Mouse (Mus musculus) liver, adult 2 months (tissue): Measurements from ENCODE around the gene Fancg.

Source experiments
- CTCF ChIP-seq: fragments of 200-500 bp; IDR thresholded peaks from 2 replicates; pipeline ENCODE4 v1.5.1; 2011; ENCODE audit warnings: low read depth, low read length, control low read depth
- POLR2A ChIP-seq: fragments of 200-500 bp; IDR thresholded peaks from 2 replicates; pipeline ENCODE4 v1.6.1; 2011; ENCODE audit warnings: low read length, control low read depth; ENCODE audit not compliant: insufficient read depth; ENCODE audit errors: extremely low read depth

DNA sequence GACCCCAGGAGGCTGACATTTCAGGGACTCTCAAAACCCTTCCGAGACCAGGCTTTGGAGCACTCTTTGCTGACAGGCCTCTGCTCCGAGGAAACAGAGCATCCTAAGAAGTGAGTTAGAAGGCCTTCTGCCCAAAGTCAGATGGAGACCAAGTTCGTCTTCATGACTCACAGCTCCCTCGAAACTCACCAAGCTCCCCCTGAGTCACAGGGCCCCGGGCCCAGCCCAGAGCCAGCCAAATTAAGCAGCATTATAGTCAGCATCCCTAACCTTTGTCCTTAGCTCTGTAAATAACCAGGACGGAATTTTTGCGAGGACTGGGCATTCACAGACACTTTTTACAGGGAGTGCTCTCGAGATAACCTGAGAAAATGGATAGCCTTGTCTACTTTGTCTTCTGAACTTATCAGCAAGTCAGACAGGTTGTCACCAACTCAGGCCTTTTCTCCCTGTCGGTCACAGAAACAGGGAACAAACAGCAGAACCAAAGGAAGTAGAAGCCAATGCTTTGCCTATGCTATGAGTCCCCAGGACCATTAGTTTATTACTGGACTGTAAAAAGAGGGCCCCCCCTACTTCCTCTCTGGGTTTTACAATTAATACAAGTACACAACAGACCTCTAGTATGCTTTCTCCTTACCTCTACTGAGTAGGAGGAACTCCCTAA, 30.7 kb upstream of the Fancg start:
- TF ChIP-seq POLR2A, result no peak
- TF ChIP-seq CTCF, result no peak
